Mouse (Mus musculus) liver, embryonic 14.5 days (tissue): ENCODE data around the gene Mcrs1. TPM values are rescaled to one million over a fixed set of nuclear protein-coding genes. Genes with fewer than 3 reads are reported as not detected.

Experiments used
- ATAC-seq: fragments of 200-750 bp; cut with Nextera tagmentation; 2 replicates; pipeline ENCODE4 v1.8.0; 2017; ENCODE audit warnings: moderate number of reproducible peaks, mild to moderate bottlenecking, moderate library complexity; ENCODE audit not compliant: insufficient read depth
- DNase-seq, 3 experiments: peaks; one replicate each; pipeline ENCODE4 v3.0.0-alpha.2; 2012 to 2013; ENCODE audit warnings: low read depth in 3 of 3, low spot score in 3 of 3
- H3K27ac ChIP-seq: fragments of 300-500 bp; sonication (generic); 2 replicates; pipeline ENCODE4 v1.5.1; 2014; ENCODE audit warnings: moderate library complexity, mild to moderate bottlenecking, control low read depth, inconsistent platforms
- H3K27me3 ChIP-seq: fragments of 300-500 bp; sonication (generic); 2 replicates; pipeline ENCODE4 v1.6.1; 2014; ENCODE audit warnings: mild to moderate bottlenecking, low read length, moderate library complexity; ENCODE audit not compliant: control insufficient read depth, insufficient read depth
- H3K36me3 ChIP-seq: fragments of 300-500 bp; sonication (generic); replicated peaks from 2 replicates; pipeline ENCODE4 v1.6.1; 2014; ENCODE audit warnings: low read depth; ENCODE audit not compliant: control insufficient read depth, insufficient read depth
- H3K4me1 ChIP-seq, 2 experiments: fragments of 200-500 bp in 1 of 2; fragments of 300-500 bp in 1 of 2; sonication (generic) in 1 of 2; replicated peaks; 2 replicates each; pipeline ENCODE4 v1.6.1; 2012 to 2014; ENCODE audit warnings: antibody characterized with exemption in 1 of 2, inconsistent platforms in 1 of 2, low read length in 1 of 2; ENCODE audit not compliant: control insufficient read depth in 2 of 2, insufficient read depth in 2 of 2
- H3K4me2 ChIP-seq: fragments of 300-500 bp; sonication (generic); 2 replicates; pipeline ENCODE4 v1.6.1; 2014; ENCODE audit warnings: low read depth, mild to moderate bottlenecking, control low read depth, moderate library complexity
- H3K4me3 ChIP-seq, 2 experiments: fragments of 200-500 bp in 1 of 2; fragments of 300-500 bp in 1 of 2; sonication (generic) in 1 of 2; 2 replicates each; pipeline ENCODE4 v1.5.1; 2012 to 2014; ENCODE audit warnings: low read depth in 2 of 2, low read length in 2 of 2, mild to moderate bottlenecking in 2 of 2, control low read depth in 1 of 2, inconsistent platforms in 1 of 2, moderate library complexity in 1 of 2; ENCODE audit not compliant: insufficient read depth in 1 of 2
- H3K9ac ChIP-seq: fragments of 300-500 bp; sonication (generic); replicated peaks from 2 replicates; pipeline ENCODE4 v1.6.1; 2014; ENCODE audit warnings: mild to moderate bottlenecking, control low read depth, moderate library complexity
- H3K9me3 ChIP-seq: fragments of 300-500 bp; sonication (generic); 2 replicates; pipeline ENCODE4 v1.6.1; 2016; ENCODE audit warnings: low read length, mixed read lengths; ENCODE audit not compliant: control insufficient read depth
- CTCF ChIP-seq: IDR thresholded peaks from 2 replicates; pipeline ENCODE4 v1.5.1; 2016; ENCODE audit warnings: antibody characterized with exemption, low read depth, control low read depth
- EP300 ChIP-seq: IDR thresholded peaks from 2 replicates; pipeline ENCODE4 v1.6.1; 2016; ENCODE audit warnings: antibody characterized with exemption, low read depth
- WGBS: fragments of 180-500 bp; shearing (Covaris S2); extraction: QIAGEN DNeasy Blood & Tissue Kit; methylation state at CpG from one replicate; pipeline ENCODE4 v1.1.7; 2014; ENCODE audit not compliant: insufficient replicate concordance; 5-methylcytosine and 5-hydroxymethylcytosine counted together
- polyA plus RNA-seq, 2 experiments: library from polyadenylated mRNA; depleted of rRNA in 1 of 2; stranded (reverse) in 1 of 2; unstranded in 1 of 2; fragments of >200 nt; fragmentation: Nextera tagmentation in 1 of 2; extraction: Ambion mirVana in 1 of 2; gene quantifications; 2 replicates each; pipeline versions ENCODE4 v1.2.1 to v1.2.3; 2012 to 2014

The Mcrs1 gene
- polyA plus RNA-seq, 2 experiments, result 25.6 to 41.2 TPM

DNA sequence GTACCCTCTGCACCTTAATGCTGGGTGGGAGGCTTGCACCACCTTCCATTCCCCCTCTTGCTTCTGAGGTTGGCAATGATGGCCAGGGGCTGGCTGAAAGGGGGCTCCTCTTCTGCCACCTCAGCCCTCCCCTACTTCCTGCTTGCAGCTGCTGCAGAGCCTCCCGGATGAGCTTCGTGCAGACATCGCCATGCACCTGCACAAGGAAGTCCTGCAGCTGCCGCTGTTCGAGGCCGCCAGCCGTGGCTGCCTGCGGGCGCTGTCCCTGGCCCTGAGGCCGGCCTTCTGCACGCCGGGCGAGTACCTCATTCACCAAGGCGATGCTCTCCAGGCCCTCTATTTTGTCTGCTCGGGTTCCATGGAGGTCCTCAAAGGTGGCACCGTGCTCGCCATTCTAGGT, 18.0 kb downstream of the Mcrs1 start:
- Histone ChIP-seq H3K4me2 (no peak overlapping the region), H3K27ac (no peak overlapping the region), H3K36me3 (no peaks in the 10 kb centered on the region), H3K4me1 (0 out of 4 replicates have a peak, but pooled peaks cover 0 to 3% of the 10 kb centered on the region in 2 experiments), H3K9me3 (no peaks in the 10 kb centered on the region), H3K4me3 (no peak overlapping the region), H3K27me3 (peaks cover 2% of the 10 kb centered on the region), H3K9ac (no peak overlapping the region)
- no peak for TF ChIP-seq EP300
- no peak for TF ChIP-seq CTCF
- DNase-seq (no peak), ATAC-seq (no peak)
- 38% methylated on average over 17 of the region's 17 CpGs for WGBS

GRCm38 (mm10) chr15:99231998-99232397, 19.8 kb downstream of the Mcrs1 start:
- Histone ChIP-seq H3K4me1 (0 out of 4 replicates have a peak, but pooled peaks cover 0 to 3% of the 10 kb centered on the region in 2 experiments), H3K36me3 (no peaks in the 10 kb centered on the region), H3K9ac (no peak overlapping the region), H3K27me3 (peaks cover 12% of the 10 kb centered on the region), H3K4me2 (no peak overlapping the region), H3K4me3 (no peak overlapping the region), H3K27ac (no peak overlapping the region), H3K9me3 (no peaks in the 10 kb centered on the region)
- TF ChIP-seq CTCF (no peak), EP300 (no peak)
- DNase-seq, result no peak
- ATAC-seq, result no peak
- WGBS, result 51% methylated on average over 10 of the region's 10 CpGs

DNA sequence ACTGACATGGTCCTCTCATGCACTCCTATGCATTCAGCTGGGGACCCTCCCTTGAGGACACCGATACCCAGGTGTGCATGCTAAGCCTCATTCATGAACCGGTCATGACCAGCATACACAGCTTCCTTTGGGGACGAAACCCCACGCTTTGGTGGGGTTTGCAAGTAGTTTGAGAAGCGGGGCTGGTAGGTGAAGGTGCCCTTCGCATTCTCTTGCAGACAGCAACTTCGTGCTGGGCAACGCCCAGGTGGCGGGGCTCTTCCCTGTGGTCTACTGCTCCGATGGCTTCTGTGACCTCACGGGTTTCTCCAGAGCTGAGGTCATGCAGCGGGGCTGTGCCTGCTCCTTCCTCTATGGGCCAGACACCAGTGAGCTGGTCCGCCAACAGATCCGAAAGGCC, 25.7 kb downstream of the Mcrs1 start:
- no peak overlapping the region for H3K4me3 ChIP-seq
- H3K9ac ChIP-seq, result no peak overlapping the region
- 15% methylated on average over 14 of the region's 14 CpGs for WGBS
- 0 out of 4 replicates have a peak, but pooled peaks cover 0 to 4% of the 10 kb centered on the region in 2 experiments for H3K4me1 ChIP-seq
- no peak for DNase-seq
- H3K36me3 ChIP-seq, result no peaks in the 10 kb centered on the region
- no peak for ATAC-seq
- peaks cover 71% of the 10 kb centered on the region for H3K27me3 ChIP-seq
- no peak overlapping the region for H3K4me2 ChIP-seq
- H3K27ac ChIP-seq, result no peak overlapping the region
- TF ChIP-seq EP300 (no peak), CTCF (no peak)
- H3K9me3 ChIP-seq, result no peaks in the 10 kb centered on the region

GRCm38 (mm10) chr15:99225081-99225810, 26.5 kb downstream of the Mcrs1 start:
- no peak for TF ChIP-seq EP300
- no peak for TF ChIP-seq CTCF
- Histone ChIP-seq H3K4me3 (peak overlapping the region in 1 of 2 experiments; percentile 45; a peak in 1 of 4 replicates), H3K27me3 (peaks cover 77% of the 10 kb centered on the region), H3K36me3 (no peaks in the 10 kb centered on the region), H3K27ac (no peak overlapping the region), H3K4me2 (no peak overlapping the region; the same call in 1 of the 2 replicates), H3K9me3 (no peaks in the 10 kb centered on the region), H3K9ac (no peak overlapping the region), H3K4me1 (0 out of 4 replicates have a peak, but pooled peaks cover 0 to 4% of the 10 kb centered on the region in 2 experiments)
- ATAC-seq, result no peak
- WGBS, result 3% methylated on average over 22 of the region's 22 CpGs
- DNase-seq, result no peak

DNA sequence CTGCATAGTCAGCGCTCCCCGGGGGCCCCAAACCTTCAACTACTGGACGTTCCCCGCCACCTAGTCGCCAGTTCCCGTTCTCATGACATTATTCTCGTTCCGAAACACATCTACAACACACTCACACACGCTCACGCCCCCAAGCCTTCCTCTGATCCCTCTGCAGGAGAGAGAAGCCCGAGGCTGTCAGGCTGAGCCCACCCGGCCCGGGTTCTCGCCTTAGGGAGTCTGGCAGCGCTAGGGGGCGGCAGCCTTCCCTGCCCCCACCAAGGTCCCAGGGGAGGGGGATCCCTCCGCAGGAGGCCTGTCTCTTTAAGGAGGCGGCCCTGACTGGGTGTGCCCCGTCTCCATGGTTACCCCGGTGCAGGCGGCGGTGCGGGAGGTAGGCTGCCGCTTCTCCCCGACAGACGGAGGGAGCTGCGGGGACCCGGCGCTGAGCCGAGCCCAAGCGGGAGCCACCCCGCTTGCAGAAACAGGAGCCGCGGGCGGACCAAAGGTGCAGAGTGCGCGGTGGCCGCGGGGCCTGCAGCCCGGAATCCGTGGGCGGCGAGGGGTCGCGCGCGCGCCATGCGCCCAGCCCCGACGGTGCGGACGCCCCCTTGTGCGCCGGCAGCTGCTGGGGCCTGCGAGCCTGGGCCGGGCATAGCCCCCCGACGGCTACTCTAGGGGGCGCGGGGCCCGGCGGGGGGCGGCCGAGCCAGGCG, 27.4 kb downstream of the Mcrs1 start, which contains the start of gene Kcnh3:
TSS of gene Kcnh3 (plus strand) at position 654 of the 704 bp plus-strand sequence.
- no peaks in the 10 kb centered on the region for H3K9me3 ChIP-seq
- 0 out of 4 replicates have a peak, but pooled peaks cover 0 to 4% of the 10 kb centered on the region in 2 experiments for H3K4me1 ChIP-seq
- WGBS, result 2% methylated on average over 55 of the region's 66 CpGs
- ATAC-seq (no peak), DNase-seq (peak in 1 of 3 experiments; percentile 22)
- peak within 1 kb of the TSS; percentile 31 to 45 for H3K4me3 ChIP-seq
- no peak within 1 kb of the TSS for H3K9ac ChIP-seq
- H3K36me3 ChIP-seq, result no peaks in the 10 kb centered on the region
- peak within 1 kb of the TSS; percentile 66 for H3K4me2 ChIP-seq
- TF ChIP-seq EP300, result no peak
- TF ChIP-seq CTCF, result no peak
- no peak within 1 kb of the TSS for H3K27ac ChIP-seq
- H3K27me3 ChIP-seq, result peaks cover 85% of the 10 kb centered on the region
